Mouse (Mus musculus) G1E (cell line): ENCODE results near the gene Scn2a. TPM values are rescaled to one million over a fixed set of nuclear protein-coding genes. Genes with fewer than 3 reads are reported as not detected.

Source experiments
- ATAC-seq: 2 replicates; pipeline ENCODE4 v1.8.0; 2016; ENCODE audit warnings: mild to moderate bottlenecking; ENCODE audit not compliant: insufficient number of reproducible peaks, poor library complexity, low FRiP score, severe bottlenecking; ENCODE audit errors: extremely low read depth
- DNase-seq: peaks from one replicate; pipeline ENCODE4 v3.0.0; 2012; ENCODE audit warnings: low spot score
- H3K27me3 ChIP-seq: 2 replicates; pipeline ENCODE4 v1.6.1; 2012; ENCODE audit warnings: mild to moderate bottlenecking, low read length, inconsistent platforms; ENCODE audit not compliant: insufficient read depth
- H3K36me3 ChIP-seq: replicated peaks from 2 replicates; pipeline ENCODE3; 2012; ENCODE audit warnings: mild to moderate bottlenecking, inconsistent platforms
- H3K4me1 ChIP-seq: 2 replicates; pipeline ENCODE4 v1.6.1; 2012; ENCODE audit warnings: low read depth, low read length, inconsistent platforms, mixed read lengths; ENCODE audit not compliant: insufficient read depth
- H3K4me3 ChIP-seq: 2 replicates; pipeline ENCODE4 v1.5.1; 2012; ENCODE audit warnings: low read depth, mild to moderate bottlenecking, inconsistent platforms, low read length, moderate library complexity, mixed read lengths
- H3K9me3 ChIP-seq: replicated peaks from 2 replicates; pipeline ENCODE4 v1.6.1; 2012; ENCODE audit warnings: inconsistent platforms
- CTCF ChIP-seq: IDR thresholded peaks from 2 replicates; pipeline ENCODE4 v1.5.1; 2012; ENCODE audit warnings: low read depth, low read length, inconsistent platforms, mixed read lengths
- GATA1 ChIP-seq: IDR thresholded peaks from 2 replicates; pipeline ENCODE4 v1.6.1; 2012; ENCODE audit warnings: borderline replicate concordance, low read length, inconsistent platforms, mixed read lengths
- GATA2 ChIP-seq: IDR thresholded peaks from 2 replicates; pipeline ENCODE4 v1.6.1; 2012; ENCODE audit warnings: low read depth, low read length, inconsistent platforms, borderline replicate concordance
- POLR2AphosphoS5 ChIP-seq: IDR thresholded peaks from 2 replicates; pipeline ENCODE4 v1.6.1; 2012; ENCODE audit warnings: low read depth, low read length, inconsistent platforms; ENCODE audit not compliant: insufficient replicate concordance
- TAL1 ChIP-seq: conservative IDR thresholded peaks from 2 replicates; pipeline ENCODE4 v1.6.1; 2012; ENCODE audit warnings: low read depth, low read length, inconsistent platforms, mixed read lengths
- polyA plus RNA-seq: library from polyadenylated mRNA; stranded (reverse); fragments of >175 nt; gene quantifications from 2 replicates; pipeline ENCODE4 v1.2.3, GENCODE M21; 2012
- total RNA-seq, 2 experiments: library from RNA; stranded (forward) in 1 of 2; stranded (reverse) in 1 of 2; fragments of 200-1000 nt in 1 of 2; fragments of >200 nt in 1 of 2; fragmentation: Nextera tagmentation in 1 of 2; gene quantifications; 2 replicates each; pipeline ENCODE4 v1.2.3; 2014 to 2017

Scn2a gene
- total RNA-seq (2014; fragmentation: Nextera tagmentation), result not detected in 2 replicates
- total RNA-seq (2017), result under 0.01 and 0.16 TPM in 2 replicates
- polyA plus RNA-seq, result not detected in 2 replicates

GRCm38 (mm10) chr2:65620556-65621166, at the start of gene Scn2a:
Gene Scn2a (plus strand): TSS chr2:65620771.
- TF ChIP-seq GATA1 (no peak), CTCF (no peak), POLR2AphosphoS5 (no peak), TAL1 (no peak), GATA2 (no peak)
- Histone ChIP-seq H3K4me1 (no peaks in the 10 kb centered on the region), H3K4me3 (no peak within 1 kb of the TSS), H3K36me3 (no peaks in the 10 kb centered on the region), H3K9me3 (peaks cover 23% of the 10 kb centered on the region), H3K27me3 (no peaks in the 10 kb centered on the region)
- ATAC-seq (no peak), DNase-seq (no peak)

- no peak for DNase-seq
- TF ChIP-seq POLR2AphosphoS5, result no peak
- TF ChIP-seq GATA2, result no peak
- no peak for TF ChIP-seq TAL1
- TF ChIP-seq GATA1, result no peak
- no peak for TF ChIP-seq CTCF
- no peaks in the 10 kb centered on the region for H3K27me3 ChIP-seq
- H3K4me3 ChIP-seq, result no peak overlapping the region
- H3K9me3 ChIP-seq, result peaks cover 14% of the 10 kb centered on the region
- H3K4me1 ChIP-seq, result no peaks in the 10 kb centered on the region
- H3K36me3 ChIP-seq, result no peaks in the 10 kb centered on the region
- no peak for ATAC-seq
Observed at GRCm38 (mm10) chr2:65587679-65588078, 32.9 kb upstream of the Scn2a start.

- ATAC-seq (no peak), DNase-seq (no peak)
- no peak for TF ChIP-seq GATA2
- TF ChIP-seq GATA1, result no peak
- no peak for TF ChIP-seq TAL1
- no peak for TF ChIP-seq POLR2AphosphoS5
- no peak for TF ChIP-seq CTCF
- no peaks in the 10 kb centered on the region for H3K4me1 ChIP-seq
- H3K27me3 ChIP-seq, result no peaks in the 10 kb centered on the region
- no peak overlapping the region for H3K4me3 ChIP-seq
- peaks cover 14% of the 10 kb centered on the region for H3K9me3 ChIP-seq
- H3K36me3 ChIP-seq, result no peaks in the 10 kb centered on the region
Observed at GRCm38 (mm10) chr2:65607813-65608212, 12.8 kb upstream of the Scn2a start.

GRCm38 (mm10) chr2:65611887-65612286, 8.7 kb upstream of the Scn2a start:
- no peak for TF ChIP-seq GATA2
- TF ChIP-seq CTCF, result no peak
- no peak for TF ChIP-seq POLR2AphosphoS5
- no peak for TF ChIP-seq TAL1
- no peak for TF ChIP-seq GATA1
- peaks cover 23% of the 10 kb centered on the region for H3K9me3 ChIP-seq
- H3K36me3 ChIP-seq, result no peaks in the 10 kb centered on the region
- no peaks in the 10 kb centered on the region for H3K27me3 ChIP-seq
- no peak overlapping the region for H3K4me3 ChIP-seq
- no peaks in the 10 kb centered on the region for H3K4me1 ChIP-seq
- ATAC-seq (no peak), DNase-seq (no peak)

- H3K9me3 ChIP-seq, result peaks cover 26% of the 10 kb centered on the region
- DNase-seq, result no peak
Observed at GRCm38 (mm10) chr2:65619781-65620180, 790 bp upstream of the Scn2a start.

GRCm38 (mm10) chr2:65621254-65621653, 683 bp downstream of the Scn2a start:
- no peak for ATAC-seq

More at GRCm38 (mm10) chr2:65619781-65620180, 790 bp upstream of the Scn2a start:
- H3K4me3 ChIP-seq, result no peak overlapping the region
- no peak for TF ChIP-seq POLR2AphosphoS5
- no peak for TF ChIP-seq CTCF
- TF ChIP-seq TAL1, result no peak
- no peak for TF ChIP-seq GATA2
- TF ChIP-seq GATA1, result no peak
- no peaks in the 10 kb centered on the region for H3K36me3 ChIP-seq
- no peaks in the 10 kb centered on the region for H3K27me3 ChIP-seq
- ATAC-seq, result no peak
- H3K4me1 ChIP-seq, result no peaks in the 10 kb centered on the region

GRCm38 (mm10) chr2:65621838-65622237, 1.3 kb downstream of the Scn2a start:
- Histone ChIP-seq H3K4me1 (no peaks in the 10 kb centered on the region), H3K36me3 (no peaks in the 10 kb centered on the region), H3K4me3 (no peak overlapping the region), H3K9me3 (peaks cover 19% of the 10 kb centered on the region), H3K27me3 (no peaks in the 10 kb centered on the region)
- ATAC-seq (no peak), DNase-seq (no peak)
- TF ChIP-seq CTCF (no peak), TAL1 (no peak), GATA1 (no peak), POLR2AphosphoS5 (no peak), GATA2 (no peak)

More at GRCm38 (mm10) chr2:65621254-65621653, 683 bp downstream of the Scn2a start:
- H3K4me3 ChIP-seq, result no peak overlapping the region
- H3K4me1 ChIP-seq, result no peaks in the 10 kb centered on the region
- no peak for DNase-seq
- H3K9me3 ChIP-seq, result peaks cover 21% of the 10 kb centered on the region
- H3K27me3 ChIP-seq, result no peaks in the 10 kb centered on the region
- TF ChIP-seq TAL1 (no peak), GATA1 (no peak), CTCF (no peak)
- H3K36me3 ChIP-seq, result no peaks in the 10 kb centered on the region
